Mouse (Mus musculus) forebrain, embryonic 11.5 days (tissue): Measurements from ENCODE around the gene Ranbp6. TPM values are rescaled to one million over a fixed set of nuclear protein-coding genes. Genes with fewer than 3 reads are reported as not detected.
A peak's percentile ranks its signal among the peaks of the same experiment; 100 is the strongest.

Experiments
- ATAC-seq: fragments of 200-750 bp; cut with Nextera tagmentation; replicated peaks from 2 replicates; pipeline ENCODE4 v1.8.0; 2017; ENCODE audit warnings: moderate TSS enrichment; ENCODE audit not compliant: low FRiP score
- DNase-seq: peaks from one replicate; pipeline ENCODE4 v3.0.0-alpha.2; 2017; ENCODE audit warnings: low spot score
- H3K27ac ChIP-seq: fragments of 300-500 bp; sonication (generic); 2 replicates; pipeline ENCODE4 v1.5.1; 2014; ENCODE audit warnings: low read depth, low read length
- H3K27me3 ChIP-seq: fragments of 300-500 bp; sonication (generic); 2 replicates; pipeline ENCODE4 v1.6.1; 2014; ENCODE audit warnings: mild to moderate bottlenecking, low read length, mixed read lengths; ENCODE audit not compliant: control insufficient read depth, insufficient read depth
- H3K36me3 ChIP-seq: fragments of 300-500 bp; sonication (generic); 2 replicates; pipeline ENCODE4 v1.6.1; 2014; ENCODE audit warnings: mild to moderate bottlenecking, low read length, moderate library complexity, mixed read lengths; ENCODE audit not compliant: control insufficient read depth, insufficient read depth
- H3K4me1 ChIP-seq: fragments of 300-500 bp; sonication (generic); replicated peaks from 2 replicates; pipeline ENCODE4 v1.6.1; 2014; ENCODE audit warnings: low read length, mixed read lengths; ENCODE audit not compliant: control insufficient read depth, insufficient read depth
- H3K4me2 ChIP-seq: fragments of 300-500 bp; sonication (generic); 2 replicates; pipeline ENCODE4 v1.6.1; 2014; ENCODE audit warnings: low read depth, mild to moderate bottlenecking, low read length, moderate library complexity, mixed read lengths; ENCODE audit not compliant: severe bottlenecking
- H3K4me3 ChIP-seq: fragments of 300-500 bp; sonication (generic); 2 replicates; pipeline ENCODE4 v1.5.1; 2014; ENCODE audit warnings: low read depth, low read length
- H3K9ac ChIP-seq: fragments of 300-500 bp; sonication (generic); 2 replicates; pipeline ENCODE4 v1.6.1; 2014; ENCODE audit warnings: low read length
- H3K9me3 ChIP-seq: fragments of 300-500 bp; sonication (generic); 2 replicates; pipeline ENCODE4 v1.6.1; 2016; ENCODE audit warnings: low read length, mixed read lengths; ENCODE audit not compliant: control insufficient read depth
- whole genome bisulfite sequencing: fragments of 180-500 bp; shearing (Covaris S2); extraction: QIAGEN DNeasy Blood & Tissue Kit; methylation state at CpG from one replicate; pipeline ENCODE4 v1.1.7; 2014; 5-methylcytosine and 5-hydroxymethylcytosine counted together
- polyA plus RNA-seq: library from polyadenylated mRNA; unstranded; fragments of >200 nt; fragmentation: Nextera tagmentation; extraction: Ambion mirVana; gene quantifications from 2 replicates; pipeline ENCODE4 v1.2.1, GENCODE M21; 2014

Ranbp6 gene
- polyA plus RNA-seq, 1 experiment from 2014 or later = 32.9 TPM

DNA sequence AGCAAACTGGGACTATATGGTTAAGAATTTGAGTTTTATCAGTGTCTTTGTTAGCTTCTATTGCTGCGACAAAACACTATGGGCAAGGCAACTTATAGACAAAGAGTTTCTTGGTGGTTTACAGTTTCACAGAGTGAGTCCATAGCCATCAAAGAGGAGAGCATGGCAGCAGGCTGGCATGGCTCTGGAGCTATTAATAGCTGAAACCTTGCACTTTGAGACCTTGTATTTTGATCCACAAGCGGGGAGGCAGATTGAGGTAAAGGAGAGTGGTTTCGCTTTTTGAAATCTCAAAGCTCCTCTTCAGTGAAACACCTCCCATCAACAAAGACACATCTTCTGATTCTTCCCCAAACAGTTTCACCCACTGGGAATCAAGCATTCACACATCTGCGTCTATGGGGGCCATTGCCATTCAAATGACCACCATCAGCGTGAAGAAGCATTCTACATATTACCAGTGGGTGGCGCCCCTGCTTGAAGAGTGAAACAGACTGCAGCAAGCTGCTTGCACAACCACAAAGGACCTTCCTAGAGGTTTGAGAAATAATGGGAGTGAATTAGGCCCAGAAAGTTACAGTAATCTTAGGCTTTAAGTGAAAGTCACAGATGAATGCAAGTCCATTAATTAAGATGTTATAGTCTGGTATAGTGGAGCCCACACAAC is 11.4 kb upstream of the Ranbp6 start:
- Histone ChIP-seq H3K4me1 (no peaks in the 10 kb centered on the region), H3K27ac (no peak overlapping the region), H3K4me3 (no peak overlapping the region), H3K9me3 (no peaks in the 10 kb centered on the region), H3K9ac (no peak overlapping the region), H3K36me3 (no peaks in the 10 kb centered on the region), H3K27me3 (no peaks in the 10 kb centered on the region), H3K4me2 (no peak overlapping the region)
- ATAC-seq = no peak
- peak; percentile 73 for DNase-seq
- WGBS = 45% methylated on average over 6 of the region's 6 CpGs

DNA sequence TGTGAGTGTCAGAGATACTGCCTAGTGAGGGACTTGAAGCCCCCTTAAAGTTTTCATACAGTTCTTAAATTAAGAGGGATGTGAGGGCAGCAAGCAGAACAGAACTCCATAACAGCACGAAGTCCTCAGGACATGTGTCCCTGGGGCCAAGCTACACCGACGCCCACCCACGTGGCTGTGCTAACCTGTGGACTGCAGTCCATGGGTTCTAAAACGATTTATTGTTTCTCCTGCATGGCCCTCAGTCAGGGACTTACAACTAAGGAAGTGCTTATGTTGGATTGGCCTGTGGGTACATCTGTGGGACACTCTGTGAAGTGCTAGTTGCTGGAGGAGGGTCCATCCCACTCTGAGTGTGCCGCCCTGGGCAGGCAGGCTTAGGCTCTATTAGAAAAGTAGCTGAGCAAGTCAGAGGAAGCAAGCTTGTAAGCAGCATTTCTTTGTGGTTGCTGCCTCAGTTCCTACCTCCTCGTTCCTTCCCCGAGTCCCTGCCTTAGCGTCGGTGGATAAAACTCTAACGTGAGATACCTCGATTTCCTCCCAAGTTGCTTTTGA is 10.8 kb upstream of the Ranbp6 start:
- no peak overlapping the region for H3K27ac ChIP-seq
- no peak overlapping the region for H3K4me3 ChIP-seq
- no peaks in the 10 kb centered on the region for H3K4me1 ChIP-seq
- no peak for ATAC-seq
- no peak overlapping the region for H3K4me2 ChIP-seq
- DNase-seq = no peak
- no peaks in the 10 kb centered on the region for H3K36me3 ChIP-seq
- no peaks in the 10 kb centered on the region for H3K9me3 ChIP-seq
- WGBS = 67% methylated on average over 12 of the region's 12 CpGs
- H3K9ac ChIP-seq = no peak overlapping the region
- H3K27me3 ChIP-seq = no peaks in the 10 kb centered on the region

- no peak for ATAC-seq
- no peak overlapping the region for H3K27ac ChIP-seq
Observed at GRCm38 (mm10) chr19:29820966-29821365, 8.2 kb upstream of the Ranbp6 start.

DNA sequence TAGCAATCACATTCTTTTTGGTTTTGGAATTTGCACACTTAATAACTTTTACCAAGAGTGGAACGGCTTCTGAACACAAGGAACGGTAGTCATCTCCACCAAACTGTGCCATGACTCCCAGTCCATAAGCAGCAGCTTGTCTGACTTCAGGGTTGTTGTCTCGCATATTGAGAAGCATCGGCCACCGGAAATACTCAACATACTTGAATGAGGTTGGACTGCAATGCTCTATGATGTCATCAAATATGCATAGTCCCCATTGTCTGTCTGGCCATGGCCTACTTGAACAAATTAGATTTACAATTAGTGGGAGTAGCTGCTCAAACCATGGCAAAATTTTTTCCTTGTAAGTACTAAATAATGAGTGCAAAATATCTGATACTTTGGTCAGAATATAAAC is 2.8 kb downstream of the Ranbp6 start:
- no peaks in the 10 kb centered on the region for H3K9me3 ChIP-seq
- no peak overlapping the region for H3K9ac ChIP-seq
- ATAC-seq = no peak

More at GRCm38 (mm10) chr19:29820966-29821365, 8.2 kb upstream of the Ranbp6 start:
- no peaks in the 10 kb centered on the region for H3K9me3 ChIP-seq
- no peaks in the 10 kb centered on the region for H3K27me3 ChIP-seq
- H3K4me2 ChIP-seq = no peak overlapping the region
- no peak overlapping the region for H3K9ac ChIP-seq
- 0 out of 2 replicates have a peak, but pooled peaks cover under 1% of the 10 kb centered on the region for H3K4me1 ChIP-seq
- H3K4me3 ChIP-seq = no peak overlapping the region
- no peak for DNase-seq
- H3K36me3 ChIP-seq = no peaks in the 10 kb centered on the region

DNA sequence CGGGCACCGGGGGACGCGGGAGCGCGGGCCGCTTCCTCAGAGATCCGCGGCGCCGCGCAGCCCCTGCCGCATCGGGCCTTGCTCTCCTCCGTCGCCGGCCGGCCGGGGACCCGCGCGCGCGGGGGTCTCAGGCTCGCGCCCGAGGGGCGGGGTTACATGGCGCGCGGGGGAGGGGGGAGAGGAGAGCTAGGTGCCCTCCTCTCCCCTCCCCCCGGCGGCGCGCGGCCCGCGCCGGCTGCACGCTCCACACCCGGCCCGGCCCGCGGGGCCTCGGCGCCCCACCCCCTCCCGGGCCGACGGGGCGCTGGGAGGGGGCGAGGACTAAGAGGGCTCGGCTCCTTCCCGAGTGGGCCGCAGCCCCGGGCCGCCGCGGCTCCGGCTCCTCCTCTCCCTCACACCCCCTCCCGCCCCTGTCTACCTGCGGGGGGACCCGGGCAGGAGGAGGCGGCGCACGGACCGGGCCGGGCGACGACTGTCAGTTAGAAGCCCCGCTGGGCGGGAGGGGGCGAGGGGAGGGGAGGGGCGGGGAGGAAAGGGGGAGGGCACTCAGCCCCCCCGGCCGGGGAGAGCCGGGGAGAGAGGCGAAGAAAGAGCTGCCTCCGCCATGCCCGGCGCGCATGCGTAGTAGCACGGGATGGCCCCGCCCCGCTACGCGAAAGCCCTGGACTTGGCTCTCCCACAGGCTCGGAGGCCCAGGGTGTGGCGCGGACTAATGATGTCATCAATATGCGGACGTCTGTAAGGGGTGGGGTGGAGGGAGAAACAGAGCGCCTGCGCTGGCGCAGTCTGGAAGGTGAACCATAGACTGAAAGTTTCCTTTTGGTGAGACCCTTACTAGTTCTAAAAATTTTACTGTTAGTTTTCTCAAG is 6.6 kb downstream of the Ranbp6 start, which contains the start of gene 9930021J03Rik:
Gene 9930021J03Rik, minus strand, starts transcription at position 73 of the 869 bp plus-strand sequence.
- peak within 1 kb of the TSS; percentile 96 for H3K4me3 ChIP-seq
- H3K9me3 ChIP-seq = no peaks in the 10 kb centered on the region
- H3K4me2 ChIP-seq = peak within 1 kb of the TSS; percentile 83
- under 1% methylated on average over 47 of the region's 95 CpGs for WGBS
- no peaks in the 10 kb centered on the region for H3K27me3 ChIP-seq
- peaks cover 6% of the 10 kb centered on the region; the same call in 1 of the 2 replicates for H3K36me3 ChIP-seq
- peak; percentile 100 for DNase-seq
- peak; percentile 94 for ATAC-seq
- H3K27ac ChIP-seq = peak within 1 kb of the TSS; percentile 89
- H3K4me1 ChIP-seq = peaks cover 7% of the 10 kb centered on the region; the same call in 1 of the 2 replicates
- peak within 1 kb of the TSS; percentile 86 for H3K9ac ChIP-seq

More for the DNA sequence above, 2.8 kb downstream of the Ranbp6 start:
- no peaks in the 10 kb centered on the region for H3K27me3 ChIP-seq
- peaks cover 6% of the 10 kb centered on the region; the same call in 1 of the 2 replicates for H3K36me3 ChIP-seq
- 0 out of 2 replicates have a peak, but pooled peaks cover 9% of the 10 kb centered on the region for H3K4me1 ChIP-seq
- H3K4me3 ChIP-seq = no peak overlapping the region
- WGBS = 96% methylated on average over 5 of the region's 5 CpGs
- DNase-seq = no peak
- H3K27ac ChIP-seq = no peak overlapping the region
- no peak overlapping the region for H3K4me2 ChIP-seq

GRCm38 (mm10) chr19:29805101-29805916 is 7.5 kb downstream of the Ranbp6 start:
- peak overlapping the region; percentile 89 for H3K27ac ChIP-seq

DNA sequence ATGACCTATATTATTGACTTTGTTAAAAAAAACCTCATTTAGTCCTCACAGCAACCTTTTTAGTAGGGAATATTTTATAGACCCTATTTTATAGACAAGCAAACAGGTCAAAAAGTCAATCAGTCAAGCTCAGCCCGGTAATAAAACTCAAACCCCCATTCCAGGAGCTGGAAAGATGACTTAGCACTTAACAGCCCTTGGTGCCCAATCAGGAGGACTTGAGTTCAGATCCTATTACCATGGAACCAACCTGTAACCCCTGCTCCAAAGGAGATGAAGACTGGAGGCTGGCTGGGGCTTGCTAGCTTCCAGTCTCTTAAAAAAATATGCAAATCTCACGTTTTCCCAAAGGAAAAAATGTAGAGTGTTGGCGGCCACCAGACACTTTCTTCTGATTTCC is 8.8 kb downstream of the Ranbp6 start:
- no peaks in the 10 kb centered on the region for H3K9me3 ChIP-seq
- no peak for ATAC-seq
- H3K9ac ChIP-seq = no peak overlapping the region
- no peak overlapping the region for H3K27ac ChIP-seq
- no peaks in the 10 kb centered on the region for H3K27me3 ChIP-seq
- DNase-seq = no peak
- peak overlapping the region; percentile 44; the same call in 1 of the 2 replicates for H3K4me2 ChIP-seq
- H3K4me1 ChIP-seq = peaks cover 5% of the 10 kb centered on the region; the same call in 1 of the 2 replicates
- peak overlapping the region; percentile 17 for H3K4me3 ChIP-seq
- no peaks in the 10 kb centered on the region for H3K36me3 ChIP-seq
- 70% methylated on average over 3 of the region's 3 CpGs for WGBS

More at GRCm38 (mm10) chr19:29805101-29805916, 7.5 kb downstream of the Ranbp6 start:
- Histone ChIP-seq H3K9me3 (no peaks in the 10 kb centered on the region), H3K4me2 (peak overlapping the region; percentile 83), H3K4me3 (peak overlapping the region; percentile 96), H3K9ac (peak overlapping the region; percentile 86), H3K27me3 (no peaks in the 10 kb centered on the region), H3K4me1 (peaks cover 5% of the 10 kb centered on the region; the same call in 1 of the 2 replicates), H3K36me3 (peaks cover under 1% of the 10 kb centered on the region; the same call in 1 of the 2 replicates)
- under 1% methylated on average over 62 of the region's 72 CpGs for WGBS
- peak; percentile 63 for ATAC-seq
- DNase-seq = peak; percentile 85

DNA sequence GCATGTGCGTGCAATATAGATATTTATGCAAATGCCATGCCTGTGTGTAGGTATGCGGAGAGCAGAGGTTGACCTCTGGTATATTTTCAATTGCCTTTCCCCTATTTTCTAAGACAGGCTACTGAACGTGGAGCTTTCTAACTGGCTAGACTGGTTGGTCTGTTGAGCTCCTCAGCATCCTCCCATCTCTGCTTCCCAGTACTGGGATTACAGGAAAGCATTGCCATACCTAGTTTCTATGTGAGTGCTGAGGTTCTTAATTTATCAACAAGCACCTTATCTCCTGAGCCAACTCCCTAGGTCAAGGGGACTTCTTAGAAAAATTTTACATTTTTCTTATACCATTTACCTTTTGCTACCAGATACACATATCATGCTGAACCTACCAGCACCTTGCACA is 15.4 kb downstream of the Ranbp6 start:
- 89% methylated on average over 3 of the region's 3 CpGs for WGBS

More for the DNA sequence above, 15.4 kb downstream of the Ranbp6 start:
- ATAC-seq (no peak), DNase-seq (no peak)
- Histone ChIP-seq H3K27ac (no peak overlapping the region), H3K4me1 (no peaks in the 10 kb centered on the region), H3K36me3 (no peaks in the 10 kb centered on the region), H3K9me3 (no peaks in the 10 kb centered on the region), H3K27me3 (no peaks in the 10 kb centered on the region), H3K4me2 (no peak overlapping the region), H3K9ac (no peak overlapping the region), H3K4me3 (no peak overlapping the region)
